Mouse (Mus musculus): Measurements from ENCODE around the gene Itgb1bp1.

DNA sequence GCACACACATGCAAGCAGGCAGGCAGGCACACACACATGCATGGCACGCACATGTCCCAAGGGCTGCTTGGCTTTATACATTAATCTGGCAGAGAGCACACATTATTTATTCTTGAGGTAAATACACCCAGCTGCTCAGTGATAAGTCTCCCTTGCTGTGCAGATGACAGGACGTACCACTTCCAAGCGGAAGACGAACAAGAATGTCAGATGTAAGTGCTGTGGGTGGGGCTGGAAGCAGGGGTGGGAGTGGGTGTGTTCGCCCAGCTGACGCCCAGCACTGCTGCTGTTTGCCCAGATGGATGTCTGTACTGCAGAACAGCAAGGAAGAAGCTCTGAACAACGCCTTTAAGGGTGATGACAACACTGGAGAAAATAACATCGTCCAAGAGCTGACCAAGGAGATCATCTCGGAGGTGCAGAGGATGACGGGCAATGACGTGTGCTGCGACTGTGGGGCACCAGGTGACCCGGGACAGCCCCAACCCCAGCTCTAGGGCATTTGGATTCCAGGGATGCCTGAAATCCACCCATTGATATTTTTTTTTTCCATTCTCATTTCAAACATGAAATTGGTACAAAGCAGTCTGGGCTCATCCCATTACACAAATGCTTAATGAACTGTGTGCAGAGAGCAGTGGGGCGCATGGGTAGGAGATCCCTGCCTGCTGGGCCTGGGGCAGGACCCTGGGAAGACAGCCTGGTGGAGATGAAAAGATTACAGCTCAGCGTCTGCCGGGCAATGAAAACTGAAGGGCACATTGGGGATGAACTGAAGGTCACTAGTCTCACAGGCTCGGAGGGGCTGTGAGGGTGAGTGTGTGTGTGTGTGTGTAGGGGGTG, 56.8 kb downstream of the Itgb1bp1 start:
- TF ChIP-seq CTCF (IDR thresholded peaks at IDR 0.05) (no peak), EP300 (IDR thresholded peaks at IDR 0.05; ENCODE audit: insufficient read depth, low read depth, low read length) (no peak), POLR2A (IDR thresholded peaks at IDR 0.05; ENCODE audit: insufficient read depth, low read depth, low read length) (no peak)
